Mouse (Mus musculus) CH12.LX (cell line): Measurements from ENCODE around the gene Nudt22. TPM values are rescaled to one million over a fixed set of nuclear protein-coding genes. Genes with fewer than 3 reads are reported as not detected.

ENCODE experiments used
- DNase-seq: peaks from one replicate; pipeline ENCODE4 v3.0.0-alpha.2; 2013; ENCODE audit errors: extremely low read depth
- H3K27ac ChIP-seq: 2 replicates; pipeline ENCODE4 v1.5.1; 2012; ENCODE audit warnings: low read depth, mild to moderate bottlenecking, control low read depth, moderate library complexity; ENCODE audit not compliant: insufficient read depth
- H3K27me3 ChIP-seq: replicated peaks from 2 replicates; pipeline ENCODE3; 2012; ENCODE audit warnings: inconsistent platforms
- H3K36me3 ChIP-seq, 2 experiments: replicated peaks in 1 of 2; 2 replicates each; pipeline versions ENCODE3 to v1.6.1; 2012; ENCODE audit warnings: inconsistent platforms in 1 of 2, low read length in 1 of 2, mild to moderate bottlenecking in 1 of 2, mixed read lengths in 1 of 2, moderate library complexity in 1 of 2; ENCODE audit not compliant: control insufficient read depth in 1 of 2, insufficient read depth in 1 of 2
- H3K4me1 ChIP-seq, 2 experiments: 2 replicates each; pipeline ENCODE4 v1.6.1; 2012; ENCODE audit warnings: inconsistent platforms in 1 of 2, moderate library complexity in 1 of 2; ENCODE audit not compliant: insufficient read depth in 2 of 2, control insufficient read depth in 1 of 2
- H3K4me2 ChIP-seq: 2 replicates; pipeline ENCODE4 v1.6.1; 2012; ENCODE audit warnings: low read depth, mild to moderate bottlenecking, control low read depth; ENCODE audit not compliant: poor library complexity, insufficient read depth, severe bottlenecking
- H3K4me3 ChIP-seq, 3 experiments: fragments of 150-350 bp in 1 of 3; sonication (generic) in 1 of 3; replicated peaks in 1 of 3; 2 replicates each; pipeline versions ENCODE3 to v1.5.1; 2011 to 2012; ENCODE audit warnings: low read depth in 2 of 3, low read length in 2 of 3, mild to moderate bottlenecking in 2 of 3, moderate library complexity in 2 of 3, control low read depth in 1 of 3, improper control_type of control experiment in 1 of 3, inconsistent platforms in 1 of 3, mixed read lengths in 1 of 3; ENCODE audit not compliant: poor library complexity in 1 of 3
- H3K79me2 ChIP-seq: replicated peaks from 2 replicates; pipeline ENCODE4 v1.6.1; 2012; ENCODE audit warnings: mild to moderate bottlenecking, moderate library complexity; ENCODE audit not compliant: control insufficient read depth, poor library complexity, insufficient read depth, severe bottlenecking; ENCODE audit errors: extremely low read depth
- H3K9ac ChIP-seq: 2 replicates; pipeline ENCODE4 v1.6.1; 2012; ENCODE audit warnings: low read depth, mild to moderate bottlenecking, control low read depth, moderate library complexity; ENCODE audit not compliant: insufficient read depth
- H3K9me3 ChIP-seq: replicated peaks from 2 replicates; pipeline ENCODE3; 2012; ENCODE audit warnings: low read length, inconsistent platforms, mixed read lengths
- BHLHE40 ChIP-seq: IDR thresholded peaks from 2 replicates; pipeline ENCODE4 v1.6.1; 2011; ENCODE audit warnings: mild to moderate bottlenecking, low read depth, low read length, improper control_type of control experiment
- CHD1 ChIP-seq: IDR thresholded peaks from 2 replicates; pipeline ENCODE4 v1.6.1; 2012; ENCODE audit warnings: low read depth, low read length, improper control_type of control experiment, inconsistent platforms
- CTCF ChIP-seq, 2 experiments: IDR thresholded peaks in 1 of 2; conservative IDR thresholded peaks in 1 of 2; 2 replicates each; pipeline ENCODE4 v1.5.1; 2011 to 2012; ENCODE audit warnings: low read depth in 2 of 2, low read length in 2 of 2, improper control_type of control experiment in 1 of 2, inconsistent platforms in 1 of 2, mild to moderate bottlenecking in 1 of 2, moderate library complexity in 1 of 2
- E2F4 ChIP-seq: IDR thresholded peaks from 2 replicates; pipeline ENCODE4 v1.6.1; 2011; ENCODE audit warnings: low read depth, low read length, improper control_type of control experiment; ENCODE audit not compliant: insufficient replicate concordance
- IRF4 ChIP-seq: IDR thresholded peaks from 2 replicates; pipeline ENCODE4 v1.6.1; 2014; ENCODE audit warnings: low read depth, mild to moderate bottlenecking, inconsistent platforms, low read length, improper control_type of control experiment
- JUN ChIP-seq: IDR thresholded peaks from 2 replicates; pipeline ENCODE4 v1.6.1; 2011; ENCODE audit warnings: low read depth, mild to moderate bottlenecking, low read length, improper control_type of control experiment, moderate library complexity; ENCODE audit not compliant: insufficient read depth
- JUND ChIP-seq: conservative IDR thresholded peaks from 2 replicates; pipeline ENCODE4 v1.6.1; 2011; ENCODE audit warnings: low read depth, low read length, improper control_type of control experiment
- KAT2A ChIP-seq: IDR thresholded peaks from 2 replicates; pipeline ENCODE4 v1.6.1; 2012; ENCODE audit warnings: low read length, improper control_type of control experiment, inconsistent platforms; ENCODE audit not compliant: insufficient replicate concordance
- MAFK ChIP-seq: IDR thresholded peaks from 2 replicates; pipeline ENCODE4 v1.6.1; 2011; ENCODE audit warnings: low read length, improper control_type of control experiment; ENCODE audit not compliant: insufficient replicate concordance
- MAZ ChIP-seq: IDR thresholded peaks from 2 replicates; pipeline ENCODE4 v1.6.1; 2012; ENCODE audit warnings: low read depth, mild to moderate bottlenecking, inconsistent platforms, low read length, improper control_type of control experiment, moderate library complexity
- MEF2A ChIP-seq: IDR thresholded peaks from 2 replicates; pipeline ENCODE4 v1.6.1; 2014; ENCODE audit warnings: low read depth, mild to moderate bottlenecking, inconsistent platforms, low read length, improper control_type of control experiment, borderline replicate concordance
- MYC ChIP-seq: IDR thresholded peaks from 2 replicates; pipeline ENCODE4 v1.6.1; 2011; ENCODE audit warnings: low read depth, mild to moderate bottlenecking, improper control_type of control experiment, low read length
- NRF1 ChIP-seq: IDR thresholded peaks from 2 replicates; pipeline ENCODE4 v1.6.1; 2014; ENCODE audit warnings: low read depth, mild to moderate bottlenecking, inconsistent platforms, low read length, improper control_type of control experiment, moderate library complexity
- PAX5 ChIP-seq: IDR thresholded peaks from 2 replicates; pipeline ENCODE4 v1.6.1; 2012; ENCODE audit warnings: low read length, inconsistent platforms, mixed read lengths
- POLR2A ChIP-seq: IDR thresholded peaks from 2 replicates; pipeline ENCODE4 v1.6.1; 2011; ENCODE audit warnings: low read depth, mild to moderate bottlenecking, improper control_type of control experiment, low read length
- RAD21 ChIP-seq: IDR thresholded peaks from 2 replicates; pipeline ENCODE4 v1.6.1; 2011; ENCODE audit warnings: low read depth, mild to moderate bottlenecking, low read length, improper control_type of control experiment, moderate library complexity
- RCOR1 ChIP-seq: conservative IDR thresholded peaks from 2 replicates; pipeline ENCODE4 v1.6.1; 2012; ENCODE audit warnings: low read depth, mild to moderate bottlenecking, inconsistent platforms, low read length, improper control_type of control experiment
- SMC3 ChIP-seq: IDR thresholded peaks from 2 replicates; pipeline ENCODE4 v1.6.1; 2011; ENCODE audit warnings: low read depth, low read length, improper control_type of control experiment
- TBP ChIP-seq: conservative IDR thresholded peaks from 2 replicates; pipeline ENCODE4 v1.6.1; 2011; ENCODE audit warnings: low read depth, low read length, improper control_type of control experiment
- TCF12 ChIP-seq: IDR thresholded peaks from 2 replicates; pipeline ENCODE4 v1.6.1; 2014; ENCODE audit warnings: low read depth, mild to moderate bottlenecking, inconsistent platforms, low read length, improper control_type of control experiment
- ZKSCAN1 ChIP-seq: IDR thresholded peaks from 2 replicates; pipeline ENCODE4 v1.6.1; 2012; ENCODE audit warnings: low read depth, inconsistent platforms, low read length, improper control_type of control experiment, borderline replicate concordance
- ZNF384 ChIP-seq: IDR thresholded peaks from 2 replicates; pipeline ENCODE4 v1.6.1; 2012; ENCODE audit warnings: low read depth, low read length, improper control_type of control experiment, inconsistent platforms
- dilution Hi-C: fragments of 300-500 bp; cut with MboI; formaldehyde crosslinking; loops from 2 replicates; pipeline ENCODE4 v1.14.3; 2020; ENCODE audit warnings: low sequenced_read_pairs; ENCODE audit not compliant: extremely low pct_unique_long_range_greater_than_20kb, extremely low pct_ligation_motif_present
- in situ Hi-C: fragments of 300-500 bp; cut with MboI; formaldehyde crosslinking; loops from 3 replicates; pipeline ENCODE4 v1.14.3; 2019; ENCODE audit warnings: low sequenced_read_pairs, low pct_ligation_motif_present, low pct_unique_long_range_greater_than_20kb, mixed read lengths
- polyA plus RNA-seq: library from polyadenylated mRNA; unstranded; fragments of >175 nt; gene quantifications from 2 replicates; pipeline ENCODE4 v1.2.1, GENCODE M21; 2012; ENCODE audit warnings: low read depth; ENCODE audit not compliant: insufficient read length
- total RNA-seq, 2 experiments: library from RNA; depleted of rRNA; stranded (reverse); fragments of 300-350 nt in 1 of 2; fragments of >200 nt in 1 of 2; gene quantifications; 2 replicates each; pipeline ENCODE4 v1.2.3; 2012 to 2014

The Nudt22 gene
- total and polyA plus RNA-seq, 3 experiments = 11.1 to 24.6 (median 11.2) TPM

DNA sequence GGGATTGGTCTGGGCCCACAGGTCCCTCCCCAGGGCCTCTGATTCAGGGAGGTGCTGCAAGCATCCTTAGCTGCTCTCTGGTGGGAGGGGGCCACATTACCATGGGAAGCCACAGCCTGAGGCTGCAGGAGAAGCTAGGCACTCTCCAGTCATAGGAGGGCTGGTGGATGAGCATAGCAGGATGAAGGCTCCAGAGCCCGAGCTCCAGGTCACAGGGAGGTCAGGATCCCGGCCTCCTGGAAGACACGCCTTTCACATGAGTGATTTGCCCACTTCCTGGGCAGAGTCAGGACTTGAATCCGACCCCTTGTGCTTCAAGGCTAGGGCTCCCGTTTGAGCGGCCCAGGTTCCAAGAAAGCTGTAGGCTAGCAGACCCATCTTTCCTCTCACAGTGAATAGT, 24.3 kb downstream of the Nudt22 start:
- Histone ChIP-seq H3K4me3 (no peak overlapping the region), H3K27me3 (peaks cover 3% of the 10 kb centered on the region), H3K79me2 (peaks cover 13% of the 10 kb centered on the region), H3K9me3 (no peaks in the 10 kb centered on the region), H3K9ac (no peak overlapping the region), H3K27ac (no peak overlapping the region), H3K4me2 (no peak overlapping the region), H3K36me3 (peaks cover 0 to 7% of the 10 kb centered on the region in 2 experiments), H3K4me1 (peaks cover 9 to 53% of the 10 kb centered on the region in 2 experiments)
- no peak for DNase-seq
- in situ Hi-C loops = no loop called here
- dilution Hi-C loops = no loop called here
- TF ChIP-seq RCOR1 = no peak
- TF ChIP-seq MAFK = no peak
- no peak for TF ChIP-seq RAD21
- no peak for TF ChIP-seq ZKSCAN1
- no peak for TF ChIP-seq MAZ
- no peak for TF ChIP-seq MEF2A
- TF ChIP-seq IRF4 = no peak

DNA sequence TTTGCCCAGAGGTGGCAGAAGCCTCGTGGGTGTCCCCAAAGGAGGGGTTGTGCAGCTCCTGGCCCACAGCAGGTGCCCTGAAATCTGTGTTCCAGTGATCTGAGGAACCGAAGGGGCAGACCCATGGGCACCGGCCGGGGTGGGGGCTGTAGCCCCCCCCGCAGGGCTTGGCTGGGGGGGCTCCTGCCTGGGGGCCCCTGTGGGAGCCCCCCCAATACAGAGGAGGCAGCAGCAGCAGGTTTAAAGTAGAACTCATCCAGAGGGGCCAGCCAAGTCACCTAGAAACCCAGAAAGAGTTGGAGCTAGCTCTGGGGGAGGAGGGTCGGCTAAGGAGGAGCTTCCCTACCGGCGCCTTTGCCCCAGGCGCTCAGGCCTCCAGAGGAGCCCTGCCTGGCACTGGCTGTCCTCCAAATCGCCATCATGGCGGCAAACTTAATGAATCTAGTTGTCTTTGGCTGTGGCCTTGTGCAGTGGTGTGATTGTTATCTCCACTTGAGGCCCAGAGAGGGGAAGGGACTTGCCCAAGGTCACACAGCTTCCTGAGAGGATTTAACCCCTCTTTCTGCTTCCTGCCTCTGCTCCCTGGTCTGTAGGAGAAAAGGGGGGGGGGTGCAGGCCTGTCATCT, 25.3 kb downstream of the Nudt22 start:
- peaks cover 4 to 13% of the 10 kb centered on the region in 2 experiments for H3K36me3 ChIP-seq
- peaks cover 3% of the 10 kb centered on the region for H3K27me3 ChIP-seq
- H3K9me3 ChIP-seq = no peaks in the 10 kb centered on the region
- in situ Hi-C loops = no loop called here
- no peak for DNase-seq
- peaks cover 3% of the 10 kb centered on the region; the same call in 1 of the 2 replicates for H3K79me2 ChIP-seq
- dilution Hi-C loops = no loop called here
- H3K9ac ChIP-seq = no peak overlapping the region
- H3K4me2 ChIP-seq = no peak overlapping the region
- TF ChIP-seq SMC3 (no peak), KAT2A (no peak), MYC (no peak)
- no peak overlapping the region for H3K27ac ChIP-seq
- H3K4me3 ChIP-seq = no peak overlapping the region
- H3K4me1 ChIP-seq = peaks cover 9 to 49% of the 10 kb centered on the region in 2 experiments

DNA sequence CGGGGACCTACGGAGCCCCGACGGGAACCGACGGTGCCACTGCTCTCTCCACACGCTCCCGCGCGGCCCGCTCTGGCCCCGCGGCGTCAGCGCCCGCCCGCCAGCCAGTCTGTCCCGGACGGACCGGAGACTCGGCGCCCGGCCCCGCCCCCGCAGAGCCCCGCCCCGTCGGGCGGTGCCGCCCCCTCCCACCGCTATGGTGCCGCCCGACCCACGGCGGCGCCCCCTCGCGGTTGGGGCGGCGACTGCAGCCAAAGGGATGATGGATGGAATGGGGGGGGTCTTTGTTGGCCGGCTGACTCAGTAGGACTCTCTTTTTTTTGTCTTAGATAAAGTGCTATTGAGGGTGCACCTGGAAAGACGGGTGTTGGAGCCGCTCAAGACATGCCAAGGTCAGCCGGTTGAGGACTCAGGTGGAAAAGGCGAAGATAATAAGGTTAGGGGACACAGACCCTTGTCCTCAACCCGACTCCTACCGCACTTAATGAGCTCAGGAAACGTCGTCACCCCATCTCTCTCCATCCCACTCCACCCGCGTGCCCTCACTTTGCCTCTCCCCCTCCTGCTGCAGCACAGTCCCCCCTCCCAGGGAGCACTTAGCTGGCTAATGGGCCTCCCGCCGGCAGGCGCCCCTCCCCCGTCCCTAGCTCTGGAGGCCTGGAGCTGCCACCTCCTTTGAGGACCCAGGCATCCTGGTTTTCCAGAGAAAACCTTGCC, 26.1 kb downstream of the Nudt22 start:
- H3K27ac ChIP-seq = no peak overlapping the region
- no peaks in the 10 kb centered on the region for H3K9me3 ChIP-seq
- peak overlapping the region; percentile 39 to 80 (median 70) for H3K4me3 ChIP-seq
- in situ Hi-C loops = no loop called here
- no peak for DNase-seq
- peaks cover 3% of the 10 kb centered on the region for H3K27me3 ChIP-seq
- H3K36me3 ChIP-seq = peaks cover 4 to 21% of the 10 kb centered on the region in 2 experiments
- no peaks in the 10 kb centered on the region for H3K79me2 ChIP-seq
- peak overlapping the region; percentile 69; the same call in 1 of the 2 replicates for H3K9ac ChIP-seq
- peak overlapping the region; percentile 39 for H3K4me2 ChIP-seq
- H3K4me1 ChIP-seq = peaks cover 9 to 49% of the 10 kb centered on the region in 2 experiments
- dilution Hi-C loops = no loop called here
- TF ChIP-seq KAT2A (no peak), MEF2A (no peak), MYC (no peak), POLR2A (peak; percentile 72), RAD21 (no peak), NRF1 (no peak), JUND (no peak), TBP (no peak), PAX5 (no peak), JUN (no peak), ZKSCAN1 (no peak), MAZ (no peak), CHD1 (no peak), IRF4 (no peak), ZNF384 (no peak), BHLHE40 (no peak), TCF12 (0 out of 2 replicates have a peak, but pooled peaks have one; percentile 12), CTCF (conservative IDR thresholded peaks at IDR 0.05 in 1 of 2, IDR thresholded peaks at IDR 0.05 in 1 of 2; ENCODE audit: low read depth in 2 of 2, low read length in 2 of 2) (peak; percentile 13 to 68; a peak in 2 of 4 replicates), E2F4 (no peak)
